Mouse (Mus musculus): ENCODE results near the gene Rps3.

- TF ChIP-seq CTCF (conservative IDR thresholded peaks at IDR 0.05; ENCODE audit: low read length): no peak
- no peak for TF ChIP-seq NANOG (IDR thresholded peaks at IDR 0.05; ENCODE audit: borderline replicate concordance, low read length)
- no peak for TF ChIP-seq POU5F1 (IDR thresholded peaks at IDR 0.05; ENCODE audit: borderline replicate concordance, low read length)
Measured at GRCm38 (mm10) chr7:99427987-99428386, 55.6 kb downstream of the Rps3 start.
